Mouse (Mus musculus) thymus, adult 18-20 months (tissue): Measurements from ENCODE around the gene Ccdc24.
A peak's percentile ranks its signal among the peaks of the same experiment; 100 is the strongest.

ENCODE experiments used
- DNase-seq, 2 experiments: peaks; one replicate each; pipeline ENCODE4 v3.0.0; 2022; ENCODE audit warnings: mixed read lengths in 2 of 2

Ccdc24 gene

GRCm38 (mm10) chr4:117850871-117851270, 21.5 kb downstream of the Ccdc24 start:
- no peak for DNase-seq

GRCm38 (mm10) chr4:117850176-117850575, 22.2 kb downstream of the Ccdc24 start:
- no peak for DNase-seq

GRCm38 (mm10) chr4:117849506-117849905, 22.9 kb downstream of the Ccdc24 start:
- no peak for DNase-seq

- no peak for DNase-seq
Measured at GRCm38 (mm10) chr4:117849063-117849462, 23.3 kb downstream of the Ccdc24 start.

- DNase-seq: no peak
Measured at GRCm38 (mm10) chr4:117847011-117847410, 25.3 kb downstream of the Ccdc24 start.

- no peak for DNase-seq
Measured at GRCm38 (mm10) chr4:117846261-117846660, 26.1 kb downstream of the Ccdc24 start.

GRCm38 (mm10) chr4:117845316-117845715, 27.0 kb downstream of the Ccdc24 start:
- no peak for DNase-seq

GRCm38 (mm10) chr4:117844467-117844866, 27.9 kb downstream of the Ccdc24 start:
- DNase-seq: no peak

- DNase-seq: no peak
Measured at GRCm38 (mm10) chr4:117843101-117843500, 29.3 kb downstream of the Ccdc24 start.

- no peak for DNase-seq
Measured at GRCm38 (mm10) chr4:117841566-117841965, 30.8 kb downstream of the Ccdc24 start.

- DNase-seq: no peak
Measured at GRCm38 (mm10) chr4:117840821-117841220, 31.5 kb downstream of the Ccdc24 start.

- no peak for DNase-seq
Measured at GRCm38 (mm10) chr4:117839366-117839765, 33.0 kb downstream of the Ccdc24 start.

- DNase-seq: no peak
Measured at GRCm38 (mm10) chr4:117837271-117837670, 35.1 kb downstream of the Ccdc24 start.

GRCm38 (mm10) chr4:117836204-117836767, 36.1 kb downstream of the Ccdc24 start:
- DNase-seq: peak; percentile 72 to 76

GRCm38 (mm10) chr4:117835531-117836111, 36.7 kb downstream of the Ccdc24 start:
- no peak for DNase-seq

- DNase-seq: peak in 1 of 2 experiments; percentile 24
Measured at GRCm38 (mm10) chr4:117834845-117835530, 37.4 kb downstream of the Ccdc24 start.

- no peak for DNase-seq
Measured at GRCm38 (mm10) chr4:117834457-117834844, 37.9 kb downstream of the Ccdc24 start, which contains the start of gene Slc6a9. Slc6a9 (plus strand) TSS chr4:117834506.

GRCm38 (mm10) chr4:117831920-117832691, 40.3 kb downstream of the Ccdc24 start:
- DNase-seq: no peak

- no peak for DNase-seq
Measured at GRCm38 (mm10) chr4:117831499-117831898, 40.9 kb downstream of the Ccdc24 start.

GRCm38 (mm10) chr4:117830801-117831200, 41.6 kb downstream of the Ccdc24 start:
- DNase-seq: no peak

GRCm38 (mm10) chr4:117830124-117830551, 42.2 kb downstream of the Ccdc24 start:
- no peak for DNase-seq

- no peak for DNase-seq
Measured at GRCm38 (mm10) chr4:117829260-117830123, 42.9 kb downstream of the Ccdc24 start.
